Mouse (Mus musculus): ENCODE results near the gene Pigl.

Pigl gene

GRCm38 (mm10) chr11:62470451-62470850 is 12.2 kb downstream of the Pigl start:
- WGBS: 91% methylated on average over 6 of the region's 6 CpGs

GRCm38 (mm10) chr11:62473516-62473915 is 15.3 kb downstream of the Pigl start:
- 88% methylated on average over 5 of the region's 5 CpGs for WGBS

GRCm38 (mm10) chr11:62476156-62476555 is 17.9 kb downstream of the Pigl start:
- WGBS: 93% methylated on average over 4 of the region's 4 CpGs

GRCm38 (mm10) chr11:62478931-62479330 is 20.7 kb downstream of the Pigl start:
- WGBS: 52% methylated on average over 6 of the region's 6 CpGs

- WGBS: 84% methylated on average over 5 of the region's 5 CpGs
Measured at GRCm38 (mm10) chr11:62479581-62479980, 21.3 kb downstream of the Pigl start.

- 95% methylated on average over 1 of the region's 1 CpGs for WGBS
Measured at GRCm38 (mm10) chr11:62486949-62487348, 28.7 kb downstream of the Pigl start.

GRCm38 (mm10) chr11:62487540-62488350 is 29.5 kb downstream of the Pigl start:
- WGBS: 97% methylated on average over 10 of the region's 10 CpGs

GRCm38 (mm10) chr11:62493701-62494100 is 35.4 kb downstream of the Pigl start:
- WGBS: 96% methylated on average over 6 of the region's 6 CpGs

- WGBS: 37% methylated on average over 6 of the region's 6 CpGs
Measured at GRCm38 (mm10) chr11:62494754-62495275, 36.6 kb downstream of the Pigl start.

- 46% methylated on average over 10 of the region's 10 CpGs for WGBS
Measured at GRCm38 (mm10) chr11:62495276-62495801, 37.1 kb downstream of the Pigl start.

GRCm38 (mm10) chr11:62496151-62496715 is 38.0 kb downstream of the Pigl start:
- 62% methylated on average over 5 of the region's 5 CpGs for WGBS

- WGBS: 72% methylated on average over 3 of the region's 3 CpGs
Measured at GRCm38 (mm10) chr11:62497181-62497580, 38.9 kb downstream of the Pigl start.

- WGBS: 83% methylated on average over 2 of the region's 2 CpGs
Measured at GRCm38 (mm10) chr11:62498802-62499201, 40.5 kb downstream of the Pigl start.

- WGBS: 88% methylated on average over 2 of the region's 2 CpGs
Measured at GRCm38 (mm10) chr11:62500529-62500928, 42.3 kb downstream of the Pigl start.

GRCm38 (mm10) chr11:62507683-62508082 is 49.4 kb downstream of the Pigl start:
- 93% methylated on average over 4 of the region's 4 CpGs for WGBS

GRCm38 (mm10) chr11:62508365-62508764 is 50.1 kb downstream of the Pigl start:
- WGBS: 97% methylated on average over 13 of the region's 13 CpGs

GRCm38 (mm10) chr11:62508816-62509215 is 50.6 kb downstream of the Pigl start:
- 97% methylated on average over 5 of the region's 5 CpGs for WGBS

- WGBS: 91% methylated on average over 3 of the region's 3 CpGs
Measured at GRCm38 (mm10) chr11:62509571-62509970, 51.3 kb downstream of the Pigl start.

GRCm38 (mm10) chr11:62510956-62511355 is 52.7 kb downstream of the Pigl start:
- WGBS: 96% methylated on average over 5 of the region's 5 CpGs

GRCm38 (mm10) chr11:62511444-62512202 is 53.4 kb downstream of the Pigl start:
- 86% methylated on average over 13 of the region's 13 CpGs for WGBS

GRCm38 (mm10) chr11:62512529-62513080 is 54.3 kb downstream of the Pigl start:
- WGBS: 88% methylated on average over 8 of the region's 8 CpGs

GRCm38 (mm10) chr11:62513311-62513710 is 55.1 kb downstream of the Pigl start:
- WGBS: 80% methylated on average over 6 of the region's 6 CpGs
